Mouse (Mus musculus) brain, embryonic 14.5 days (tissue): ENCODE data around the gene Hltf. TPM values are rescaled to one million over a fixed set of nuclear protein-coding genes. Genes with fewer than 3 reads are reported as not detected.
"Not testable (repeated sequence)": the region's sequence is repeated elsewhere in the genome, so short reads cannot be mapped to it uniquely, and the experiment has no call there.

Experiments used
- DNase-seq: peaks from one replicate; pipeline ENCODE4 v3.0.0-alpha.2; 2011; ENCODE audit warnings: low read depth
- CTCF ChIP-seq: fragments of 200-500 bp; IDR thresholded peaks from 2 replicates; pipeline ENCODE4 v1.5.1; 2012; ENCODE audit warnings: inconsistent platforms, mild to moderate bottlenecking, moderate library complexity, borderline replicate concordance; ENCODE audit not compliant: insufficient read depth, insufficient read length; ENCODE audit errors: extremely low read depth
- POLR2A ChIP-seq: fragments of 200-500 bp; IDR thresholded peaks from 2 replicates; pipeline ENCODE4 v1.6.1; 2012; ENCODE audit warnings: mild to moderate bottlenecking, inconsistent platforms, borderline replicate concordance; ENCODE audit not compliant: poor library complexity, insufficient read depth, insufficient read length, severe bottlenecking; ENCODE audit errors: extremely low read depth
- polyA plus RNA-seq: library from polyadenylated mRNA; depleted of rRNA; stranded (reverse); fragments of >200 nt; gene quantifications from 2 replicates; pipeline ENCODE4 v1.2.3, GENCODE M21; 2012

Gene Hltf
- polyA plus RNA-seq, 1 experiment = 15.6 TPM

DNA sequence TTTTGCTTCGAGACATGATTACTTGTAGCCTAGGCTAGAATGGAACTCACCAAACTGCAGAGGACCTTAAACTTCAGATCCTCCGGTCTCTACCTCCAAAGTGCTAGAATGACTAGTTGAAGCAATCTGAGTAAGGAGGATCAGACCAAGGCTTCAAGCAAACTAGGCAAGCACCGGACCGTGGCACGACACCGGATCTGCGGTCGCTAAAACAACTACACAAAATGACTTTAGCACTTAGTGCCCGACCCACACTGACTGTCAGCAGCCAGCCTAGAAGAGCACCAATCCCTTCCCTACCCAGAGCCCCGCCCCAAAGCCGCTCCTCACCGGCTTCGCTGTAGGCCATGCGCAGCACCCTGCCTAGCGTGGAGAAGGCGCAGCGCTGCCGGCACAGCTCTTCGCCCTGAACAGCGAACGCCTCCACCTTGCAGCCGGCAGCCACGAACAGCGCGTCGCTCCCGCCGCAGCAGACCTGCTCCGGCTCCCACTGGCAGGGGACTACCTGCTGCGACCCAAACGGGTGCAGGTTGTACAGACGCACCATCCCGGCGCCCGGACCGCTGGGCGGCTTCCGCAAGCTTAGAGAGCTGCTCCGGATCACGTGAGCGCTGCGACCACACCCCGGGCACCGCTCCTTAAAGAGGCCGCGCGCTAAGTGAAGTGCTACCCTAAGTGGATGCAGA lies 22.7 kb upstream of the Hltf start, which contains the start of gene Hps3:
Gene Hps3 (minus strand): TSS at position 597 of the 686 bp plus-strand sequence.
- peak; percentile 62; the same call in 1 of the 2 replicates for TF ChIP-seq POLR2A
- no peak for TF ChIP-seq CTCF
- DNase-seq = peak; percentile 96

DNA sequence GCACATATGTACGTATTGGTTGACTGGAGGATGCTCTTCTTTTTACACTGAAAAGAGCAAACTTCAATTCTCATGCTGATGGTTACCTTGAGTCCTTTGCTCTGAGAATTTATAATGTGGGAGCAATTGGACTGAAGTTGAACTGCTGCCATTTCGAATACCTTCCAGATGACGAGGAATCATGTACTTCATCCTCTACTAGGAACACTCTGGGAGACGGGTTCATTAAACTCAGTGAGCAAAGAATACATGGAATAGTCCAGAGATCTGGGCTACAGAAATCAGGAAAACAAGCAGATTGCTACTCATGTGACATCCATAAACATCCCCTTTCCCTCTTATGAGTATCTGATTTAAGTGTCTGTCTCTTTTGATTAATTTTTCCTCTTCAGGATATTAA lies 21.5 kb upstream of the Hltf start:
- no peak for DNase-seq
- no peak for TF ChIP-seq CTCF
- TF ChIP-seq POLR2A = no peak

DNA sequence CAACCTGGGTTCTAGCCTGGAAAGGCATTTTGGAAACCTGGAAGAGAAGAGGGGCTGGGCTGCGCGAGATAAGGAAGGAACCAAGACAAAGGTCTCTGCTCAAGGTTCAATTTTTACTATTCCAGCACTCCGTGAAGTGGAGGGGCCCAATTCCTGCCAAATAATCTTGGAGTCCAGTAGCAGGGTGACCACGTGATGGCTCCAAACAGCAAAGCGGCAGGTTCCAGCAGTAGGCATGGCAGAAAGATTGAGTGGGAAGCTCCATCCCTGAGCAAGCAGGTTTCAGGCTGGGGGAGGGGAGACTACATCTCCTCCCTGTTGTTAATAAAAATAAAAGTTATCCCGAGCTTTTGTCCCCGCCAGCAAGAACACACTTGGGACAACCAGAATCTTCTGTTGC lies 16.1 kb upstream of the Hltf start:
- not testable (repeated sequence) for DNase-seq

DNA sequence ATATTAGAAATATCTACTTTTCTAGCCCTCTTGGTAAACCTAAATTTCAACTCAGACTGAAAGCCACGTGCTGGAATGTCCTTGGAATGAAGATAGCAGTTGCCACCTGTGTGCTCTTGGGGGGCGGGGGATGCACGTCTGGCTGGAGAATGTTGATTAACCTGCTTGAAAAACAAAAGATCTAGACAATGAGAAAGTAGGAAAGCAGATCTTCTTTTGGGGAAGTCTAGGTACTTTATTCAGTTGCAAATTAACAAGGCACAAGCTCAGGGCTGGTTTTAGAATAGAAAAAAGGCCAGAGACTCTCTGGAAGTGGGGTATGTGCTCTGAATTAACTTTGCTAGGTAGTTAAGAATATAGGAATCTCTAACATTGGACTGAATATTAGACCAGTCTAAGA lies 12.9 kb upstream of the Hltf start:
- not testable (repeated sequence) for DNase-seq

DNA sequence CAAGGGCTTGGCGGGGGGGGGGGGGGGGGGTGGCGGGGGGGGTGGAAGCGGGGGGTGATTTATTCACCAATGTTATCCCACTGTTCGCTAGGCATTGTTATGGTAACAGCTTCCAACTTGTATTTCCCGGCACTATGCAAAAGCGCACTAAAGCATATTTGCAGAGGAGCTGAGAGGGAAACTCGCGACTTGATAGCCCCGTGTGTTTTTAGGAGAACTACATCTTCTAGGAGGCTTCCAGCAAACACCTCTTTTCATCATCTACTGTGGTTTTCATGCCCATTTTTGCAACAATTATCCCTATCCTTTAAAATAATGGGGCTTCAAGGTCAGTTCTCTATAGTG lies 558 bp downstream of the Hltf start:
- peak; percentile 64 for DNase-seq
- no peak for TF ChIP-seq CTCF
- TF ChIP-seq POLR2A = no peak

DNA sequence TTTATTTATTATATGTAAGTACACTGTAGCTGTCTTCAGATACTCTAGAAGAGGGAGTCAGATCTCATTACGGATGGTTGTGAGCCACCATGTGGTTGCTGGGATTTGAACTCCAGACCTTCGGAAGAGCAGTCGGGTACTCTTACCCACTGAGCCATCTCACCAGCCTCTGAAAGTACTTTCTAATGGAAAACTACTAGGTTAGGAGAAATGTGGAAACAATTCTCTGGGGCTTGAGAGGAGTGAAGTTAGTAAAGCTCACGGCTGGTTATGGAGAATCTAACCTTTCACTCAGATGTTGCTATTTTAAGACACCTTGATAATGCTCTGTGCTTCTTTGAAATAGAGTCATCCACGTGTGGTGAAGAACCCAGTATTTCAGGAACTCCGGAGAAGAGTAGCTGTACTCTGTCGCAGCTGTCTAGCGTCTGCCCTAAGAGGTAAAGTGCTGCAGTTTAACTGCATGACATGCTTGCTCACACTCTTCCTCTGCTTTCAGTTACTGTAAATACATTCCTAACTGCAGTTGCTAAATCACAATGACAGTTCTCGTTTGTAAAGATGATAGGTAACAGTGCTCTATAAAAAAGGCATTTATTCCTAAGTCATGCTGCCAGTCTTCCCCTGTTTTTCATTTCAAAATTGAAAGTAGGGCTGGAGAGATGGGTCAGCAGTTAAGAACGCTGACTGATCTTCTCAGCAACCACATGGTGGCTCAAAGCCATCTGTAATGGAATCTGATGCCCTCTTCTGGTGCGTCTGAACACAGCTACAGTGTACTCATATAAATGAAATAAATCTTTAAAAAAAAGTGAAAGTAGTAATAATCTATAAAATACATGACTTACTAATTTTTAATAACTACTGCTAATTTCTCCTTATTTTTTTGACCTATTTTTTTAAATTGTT lies 18.8 kb downstream of the Hltf start:
- DNase-seq = peak; percentile 8
- TF ChIP-seq POLR2A (no peak), CTCF (peak; percentile 17; the same call in 1 of the 2 replicates)

DNA sequence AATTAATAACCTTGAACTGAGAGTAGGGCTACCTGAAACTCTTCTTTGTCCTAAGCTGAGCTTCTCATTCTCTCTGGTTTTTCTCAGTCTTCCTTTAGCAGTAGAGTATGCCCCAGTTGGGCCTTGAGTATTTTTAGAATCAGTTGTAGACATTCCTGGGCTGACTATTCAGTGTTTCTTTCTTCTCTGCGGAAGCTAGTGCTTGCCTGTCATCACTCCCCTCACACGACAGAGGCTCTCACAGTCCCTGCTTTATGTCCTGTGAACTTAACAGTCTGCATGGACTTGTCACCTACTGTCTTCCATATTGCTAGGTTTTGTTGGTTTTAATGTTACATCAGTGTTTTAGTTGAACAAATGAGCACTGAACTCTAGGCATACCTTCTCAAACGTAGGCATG lies 24.6 kb downstream of the Hltf start:
- no peak for DNase-seq
- TF ChIP-seq CTCF = no peak
- TF ChIP-seq POLR2A = no peak

DNA sequence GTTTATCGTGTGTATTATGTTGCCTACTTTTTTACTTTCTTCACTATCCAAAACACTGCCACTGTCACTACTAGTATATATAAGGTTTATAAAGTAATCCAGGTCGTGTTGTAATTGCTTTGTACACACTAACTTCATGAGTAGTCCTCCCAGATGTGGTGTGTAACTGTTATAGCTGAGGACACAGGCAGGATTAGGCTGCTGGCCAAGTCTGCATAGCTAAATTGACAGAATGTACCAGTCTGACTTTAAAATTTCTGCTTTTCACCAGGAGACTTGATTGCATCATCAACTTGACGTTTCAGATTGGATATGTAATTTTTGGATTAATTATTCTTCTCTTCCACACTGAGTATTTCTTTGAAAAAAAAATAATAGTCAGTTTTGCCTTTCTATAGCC lies 46.2 kb downstream of the Hltf start:
- no peak for DNase-seq
- TF ChIP-seq CTCF (no peak), POLR2A (no peak)

DNA sequence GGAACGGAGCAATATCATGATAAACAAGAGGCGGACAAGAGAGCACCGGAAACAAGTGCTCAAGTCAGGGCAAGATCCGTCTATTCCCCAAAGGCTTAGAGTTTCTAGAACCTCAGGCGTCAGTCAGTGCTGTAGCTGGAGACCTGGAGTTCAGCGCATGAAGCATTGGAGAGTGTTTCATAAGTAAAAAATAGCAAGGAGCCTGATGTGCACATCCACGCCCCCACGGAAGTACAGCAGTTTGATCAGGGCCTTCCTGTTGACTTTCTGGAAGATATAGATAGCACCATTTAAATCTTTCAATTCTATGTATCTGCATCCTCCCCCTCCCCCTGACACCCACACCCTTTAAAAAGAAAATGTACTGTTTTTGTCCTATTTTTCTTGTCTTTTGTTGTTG lies 46.7 kb downstream of the Hltf start:
- TF ChIP-seq CTCF (no peak), POLR2A (no peak)
- DNase-seq = no peak

DNA sequence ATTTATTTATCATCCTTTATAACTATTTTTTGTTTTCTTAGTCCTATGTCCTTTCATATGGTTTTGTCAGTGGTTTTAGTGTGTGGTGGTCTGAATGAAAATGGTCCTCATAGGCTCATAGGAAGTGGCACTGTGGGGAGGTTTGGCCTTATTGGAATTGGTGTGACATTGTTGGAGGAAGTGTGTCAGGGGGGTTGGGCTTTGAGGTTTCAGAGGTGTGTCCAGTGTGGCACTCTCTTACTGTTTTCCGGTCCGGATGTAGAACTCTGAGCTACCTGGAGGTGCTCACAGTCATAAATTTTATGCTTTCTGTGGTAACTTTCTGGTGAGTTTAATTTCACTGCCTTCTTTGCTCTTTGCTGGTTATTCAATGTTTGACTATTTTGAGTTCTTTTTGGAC lies 47.2 kb downstream of the Hltf start:
- DNase-seq = no peak
- TF ChIP-seq POLR2A = no peak
- no peak for TF ChIP-seq CTCF

DNA sequence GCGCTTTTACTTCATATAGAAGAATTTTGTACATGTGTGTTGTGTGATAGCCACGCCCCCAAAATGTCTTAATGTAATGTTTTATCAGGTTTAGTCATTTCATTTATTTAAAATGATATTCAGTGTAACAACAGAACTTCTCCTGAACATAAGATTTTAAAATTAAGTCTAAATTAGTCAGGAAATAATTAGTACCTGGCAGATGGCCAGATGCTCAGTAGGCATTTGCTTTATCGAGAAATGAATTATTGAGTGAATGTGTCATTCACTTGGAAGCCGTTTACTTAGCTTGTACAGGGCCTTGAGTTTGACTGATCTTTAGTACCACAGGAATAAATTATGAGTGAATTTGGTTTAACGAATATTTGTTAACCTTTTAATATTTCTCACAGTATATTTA lies 51.3 kb downstream of the Hltf start:
- peak; percentile 22 for DNase-seq
- TF ChIP-seq POLR2A (no peak), CTCF (no peak)

DNA sequence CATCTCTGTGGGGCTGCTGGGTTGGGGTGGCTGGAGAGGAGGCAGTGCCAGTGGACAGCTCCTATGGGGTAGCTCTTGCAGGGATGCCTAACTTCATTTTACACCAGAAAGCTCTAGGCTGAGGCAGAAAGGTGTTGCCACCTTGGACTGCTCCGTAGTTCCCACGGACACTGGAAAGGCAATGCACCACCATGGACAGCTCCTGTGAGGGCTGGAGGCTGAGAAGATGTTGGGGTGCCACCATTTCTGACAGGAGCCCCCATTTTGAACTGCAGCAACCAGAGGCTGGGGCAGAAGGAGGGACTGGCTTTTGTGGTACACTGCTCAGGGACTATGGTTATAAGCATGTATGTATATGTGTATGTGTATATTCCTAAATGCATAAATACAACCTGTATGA lies 54.3 kb downstream of the Hltf start:
- TF ChIP-seq CTCF (no peak), POLR2A (no peak)
- DNase-seq = no peak

DNA sequence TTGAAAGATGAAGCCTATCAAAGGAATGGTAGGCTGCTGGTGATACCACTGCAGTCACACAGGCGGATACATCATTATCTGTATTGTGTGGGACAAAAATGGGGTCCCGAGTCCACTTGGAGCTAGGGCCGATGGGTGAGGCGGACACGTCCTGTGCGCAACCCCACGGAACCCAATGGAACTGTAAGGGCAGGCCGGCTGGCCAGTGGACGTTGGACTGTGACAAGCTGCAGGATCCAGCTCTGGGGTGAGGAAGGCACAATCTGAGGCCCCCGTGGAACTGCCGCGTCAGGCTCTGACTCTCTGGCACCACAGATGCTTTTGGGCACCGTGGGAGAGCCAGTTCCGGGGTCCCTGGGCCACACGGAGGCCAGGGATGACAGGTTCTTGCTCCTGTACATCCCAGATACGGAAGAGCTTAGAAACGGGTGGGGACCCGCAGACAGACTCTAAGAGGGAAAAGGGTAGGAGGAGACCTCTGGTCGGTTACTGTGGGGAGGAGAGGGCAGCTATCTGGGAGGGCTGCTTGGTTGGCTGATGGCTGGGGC lies 61.5 kb downstream of the Hltf start:
- DNase-seq = no peak
- TF ChIP-seq CTCF (no peak), POLR2A (no peak)
